Mouse (Mus musculus) adipocyte (in vitro differentiated cells): ENCODE data around the gene Ryr2.
"Not testable (repeated sequence)": the region's sequence is repeated elsewhere in the genome, so short reads cannot be mapped to it uniquely, and the experiment has no call there.

Source experiments
- DNase-seq: peaks from one replicate; pipeline ENCODE4 v3.0.0-alpha.2; 2016; ENCODE audit warnings: low spot score

The Ryr2 gene

DNA sequence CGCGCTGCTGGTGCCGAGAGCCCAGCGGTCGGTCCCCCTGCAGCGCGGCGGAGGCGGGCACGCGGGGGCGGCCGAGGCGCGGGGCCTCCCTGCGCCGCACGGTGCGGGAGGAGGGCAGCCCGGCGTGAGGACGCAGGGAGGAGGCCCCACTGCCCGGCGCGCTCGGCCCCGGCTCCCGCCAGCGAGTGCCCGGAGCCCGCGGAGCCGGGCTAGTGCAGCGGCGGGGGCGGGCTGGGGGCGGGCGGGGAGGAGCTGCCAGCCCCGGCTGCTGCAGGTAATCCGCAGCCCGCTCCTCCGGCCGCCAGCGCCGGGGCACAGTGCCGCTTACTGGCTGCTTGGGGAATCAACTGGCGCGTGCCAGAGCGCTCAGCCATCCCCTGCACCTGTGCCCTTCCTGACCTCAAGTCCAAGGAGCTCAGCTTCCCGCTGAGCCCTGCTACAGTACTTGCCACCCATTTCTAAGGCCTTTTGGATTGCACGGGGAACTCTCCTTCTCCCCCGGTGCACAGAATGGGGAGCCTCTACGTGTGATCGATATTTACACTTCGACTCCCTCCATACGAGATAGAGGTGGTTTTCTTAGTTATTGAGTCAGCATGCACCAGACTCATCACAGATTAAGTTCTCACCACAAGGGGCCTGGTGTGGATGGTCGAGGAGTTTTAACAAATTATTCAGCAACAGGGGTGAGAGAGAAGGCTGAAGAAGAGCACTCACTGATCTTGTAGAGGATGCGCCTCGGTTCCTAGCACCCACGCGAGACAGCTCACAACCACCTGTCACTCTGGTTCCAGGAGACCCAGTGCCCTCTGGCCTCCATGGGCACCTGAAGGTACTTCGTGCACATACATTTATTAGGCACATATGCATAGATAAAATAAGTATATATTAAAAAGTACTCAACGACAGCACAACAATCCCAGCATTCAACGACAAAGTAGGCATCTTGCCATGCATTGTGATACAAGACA, at the start of gene Ryr2:
Gene Ryr2 (minus strand): TSS at position 284 of the 971 bp plus-strand sequence.
- no peak for DNase-seq

DNA sequence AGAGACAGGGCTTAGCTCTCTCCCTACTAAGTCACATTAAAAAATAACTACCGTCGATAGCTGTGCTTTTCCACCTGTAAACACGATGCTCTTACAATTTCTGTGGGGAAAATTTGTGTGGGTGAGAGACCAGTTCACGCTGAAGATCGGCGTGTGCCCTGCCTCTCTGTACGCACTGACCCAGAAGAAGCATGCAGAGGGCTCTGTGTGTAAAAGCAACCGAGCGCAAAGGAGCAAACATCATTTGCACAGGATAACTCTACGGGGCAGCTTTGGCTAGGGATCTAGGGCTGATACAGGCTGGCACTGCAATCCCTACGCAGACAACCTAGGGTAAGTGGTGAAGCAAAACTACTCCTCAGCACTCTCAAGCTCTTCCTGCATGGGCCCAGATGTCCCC, 47.2 kb upstream of the Ryr2 start:
- no peak for DNase-seq

DNA sequence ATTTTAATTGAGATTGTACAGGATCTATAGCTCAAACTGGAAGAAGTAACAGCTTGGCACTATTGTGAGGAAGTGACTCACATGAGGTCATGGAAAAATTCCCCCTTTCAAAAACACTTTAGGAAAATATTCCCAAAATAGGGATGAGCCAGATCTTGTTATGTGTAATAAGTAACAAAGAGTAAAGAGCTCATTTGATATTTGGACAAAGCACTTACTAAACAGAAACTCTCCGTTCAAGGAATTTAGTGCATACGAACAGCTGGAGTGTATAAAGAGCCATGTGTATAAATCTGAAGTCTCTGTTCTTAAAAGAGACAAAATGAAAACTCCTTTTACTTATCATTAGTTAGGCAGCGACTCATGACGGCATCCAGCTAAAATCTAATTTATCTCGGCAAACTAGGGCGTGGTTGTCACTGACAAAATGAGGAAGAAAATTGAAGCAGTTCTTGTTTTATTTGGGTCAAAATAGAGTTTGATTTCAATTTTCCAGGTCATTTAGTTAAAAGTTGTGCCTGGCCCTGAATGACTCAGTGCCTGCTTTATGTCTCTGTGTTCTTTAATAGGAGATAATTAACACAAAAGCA, 40.3 kb upstream of the Ryr2 start:
- no peak for DNase-seq

DNA sequence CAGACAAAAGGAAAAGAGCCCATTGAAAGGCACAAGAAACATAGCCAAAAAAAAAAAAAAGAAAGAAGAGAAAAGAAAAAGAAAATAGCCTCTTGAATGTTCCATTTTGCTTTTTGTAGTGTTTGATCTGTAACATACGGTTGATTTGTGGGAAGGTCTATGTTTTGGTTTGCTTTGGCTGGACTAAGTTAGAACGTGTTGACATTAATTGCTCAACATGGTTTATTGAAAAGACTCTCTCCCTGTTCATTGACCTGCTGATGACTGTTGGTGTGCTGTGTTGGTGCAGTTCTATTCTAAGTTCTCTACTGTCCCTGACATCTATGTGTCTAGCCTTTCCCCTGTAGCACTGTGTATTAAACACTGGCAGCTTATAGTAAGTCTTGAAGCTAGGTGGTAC, 39.7 kb upstream of the Ryr2 start:
- no peak for DNase-seq

DNA sequence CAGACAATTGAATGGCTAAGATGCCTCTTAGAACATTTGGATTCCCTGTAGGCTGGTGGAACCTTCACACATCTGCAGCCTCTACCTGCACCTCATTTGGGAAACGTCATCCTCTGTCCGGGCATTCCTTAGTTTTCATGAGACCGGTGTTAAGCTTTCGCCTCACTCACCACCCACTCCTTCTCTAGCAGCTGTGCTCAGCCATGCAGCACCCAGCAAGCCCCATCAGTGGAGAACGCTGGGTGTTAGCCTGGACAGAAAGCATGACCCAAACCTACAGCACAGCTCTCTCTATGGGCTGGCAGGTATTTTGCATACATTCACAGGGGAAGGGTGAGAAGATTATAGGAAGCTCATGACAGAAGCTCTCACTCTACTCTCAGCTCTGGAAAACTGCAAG, 36.6 kb upstream of the Ryr2 start:
- DNase-seq = no peak

DNA sequence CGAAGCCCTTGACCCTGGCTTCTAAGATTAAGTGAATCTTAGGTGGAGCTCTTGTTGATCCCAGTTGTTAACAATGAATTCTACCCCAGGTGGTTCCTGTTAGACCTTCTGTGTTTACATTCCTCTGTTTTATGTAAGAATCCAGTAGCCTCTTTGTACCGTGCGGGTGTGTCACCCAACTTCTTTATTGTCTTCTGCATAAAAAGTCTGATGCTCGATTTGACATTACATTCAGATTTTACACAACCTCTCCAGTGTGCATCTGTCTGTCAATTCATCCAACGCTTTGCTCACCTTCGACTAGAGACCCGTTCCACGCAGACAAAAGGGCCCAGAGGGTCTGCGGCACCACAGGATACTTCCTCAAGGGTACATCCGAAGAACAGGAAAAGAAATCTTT, 29.7 kb upstream of the Ryr2 start:
- DNase-seq = not testable (repeated sequence)

DNA sequence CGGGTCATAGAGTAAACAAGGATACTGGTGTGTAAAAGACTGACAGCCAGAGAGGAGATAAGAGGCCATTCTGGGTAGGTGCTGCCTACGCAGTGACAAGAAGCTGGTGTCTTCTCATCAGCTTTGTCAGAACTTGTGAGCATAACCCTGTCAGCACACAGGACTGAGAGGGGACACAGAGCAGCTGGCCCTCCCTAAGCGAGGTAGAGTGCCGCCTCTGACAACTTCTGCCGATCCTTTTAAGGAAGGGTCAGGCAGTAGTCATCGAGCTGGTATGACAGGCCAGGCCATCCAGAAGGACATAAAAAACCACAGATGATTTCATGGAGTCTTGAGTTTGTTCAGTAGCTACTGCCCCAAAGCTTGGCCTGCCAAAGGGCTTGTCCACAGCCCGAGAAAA, 26.8 kb upstream of the Ryr2 start:
- no peak for DNase-seq

DNA sequence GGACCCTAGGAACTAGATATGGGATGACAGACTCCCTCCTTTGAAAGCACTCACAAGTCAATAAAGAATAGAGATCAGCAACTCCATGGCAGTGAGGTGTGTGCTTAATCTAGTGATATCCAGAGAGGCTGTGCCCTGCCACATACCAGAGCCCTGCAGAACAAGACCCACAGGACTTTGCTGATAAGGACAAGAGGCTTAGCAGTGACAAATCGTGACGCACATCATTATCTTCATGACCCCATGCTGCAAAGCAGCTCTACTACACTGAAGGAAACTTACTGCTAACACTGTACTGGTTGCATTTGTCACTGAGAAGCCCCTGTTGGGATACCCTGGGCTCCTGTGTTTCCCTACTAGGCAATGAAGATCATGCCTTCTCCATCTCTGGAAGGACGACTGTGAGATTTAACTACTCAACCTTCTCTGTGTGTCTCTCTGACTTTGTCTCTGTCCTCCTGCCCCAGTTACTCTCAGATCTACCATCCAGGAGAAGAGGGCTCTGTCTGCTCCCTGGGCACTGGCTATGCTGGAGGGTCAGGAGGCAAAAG, 25.5 kb upstream of the Ryr2 start:
- DNase-seq = no peak

DNA sequence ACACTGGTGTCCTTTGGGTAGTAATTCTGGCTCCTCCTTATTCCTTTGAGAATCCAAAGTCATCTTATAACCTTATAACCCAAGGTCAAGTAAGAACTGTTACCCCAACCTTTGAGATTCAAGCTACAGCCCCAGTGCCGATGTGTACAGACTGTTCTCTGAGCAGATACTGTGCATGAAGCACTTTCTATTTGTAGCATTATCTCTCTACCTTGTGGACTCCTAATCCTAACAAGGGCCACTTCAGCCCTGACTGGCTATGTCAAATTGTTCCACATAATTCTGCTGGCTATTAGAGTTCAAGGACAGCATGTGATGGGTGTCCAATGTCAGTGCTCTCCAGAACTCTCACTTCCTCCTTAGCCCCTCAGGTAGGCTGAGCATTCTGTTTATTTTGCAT, 22.4 kb upstream of the Ryr2 start:
- no peak for DNase-seq

DNA sequence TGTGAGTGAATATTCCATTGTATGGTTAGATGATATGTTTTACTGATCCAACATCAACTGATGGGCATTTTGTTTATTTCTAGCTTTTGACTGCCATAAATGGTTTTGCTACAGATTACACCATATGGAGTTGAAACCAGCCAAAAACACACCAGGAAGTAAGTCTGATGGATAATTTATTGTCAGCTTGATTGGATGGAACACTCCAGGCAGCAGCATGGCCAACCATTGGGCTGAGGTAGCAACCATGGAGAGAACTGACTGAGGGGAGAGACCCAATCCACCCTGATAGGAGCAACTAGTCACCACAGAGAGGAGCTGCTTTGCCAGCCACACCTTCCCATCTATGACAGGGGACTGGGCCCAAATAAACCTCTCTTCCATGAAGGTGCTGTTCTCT, 19.4 kb upstream of the Ryr2 start:
- DNase-seq = no peak

DNA sequence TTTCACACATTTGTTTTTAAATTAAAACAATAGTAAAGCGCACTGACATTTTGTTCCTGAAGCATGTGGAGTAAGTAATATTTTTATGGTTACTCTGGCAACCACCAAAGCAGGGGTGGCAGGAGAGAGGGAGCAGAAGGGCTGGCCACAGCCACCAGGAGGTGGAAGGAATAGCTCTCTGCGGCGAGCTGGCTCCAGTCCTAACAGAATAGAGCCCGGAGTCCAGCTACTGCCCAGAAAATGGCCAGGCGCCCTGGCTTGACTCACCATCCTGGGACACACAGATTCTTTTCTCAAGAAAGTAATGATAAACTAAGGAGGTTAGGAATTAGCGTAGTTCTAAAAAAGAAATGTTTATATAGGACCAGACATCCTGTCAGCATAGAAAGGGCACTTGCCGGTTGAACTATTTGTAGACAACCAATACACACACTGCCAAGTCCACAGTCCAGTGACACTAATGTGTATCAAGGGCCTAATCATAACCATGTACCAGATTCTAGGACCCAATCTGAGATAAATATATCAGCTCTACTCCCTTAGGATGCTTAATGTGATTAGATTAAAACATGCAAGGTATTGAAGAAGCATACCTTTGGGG, 18.3 kb upstream of the Ryr2 start:
- DNase-seq = no peak

DNA sequence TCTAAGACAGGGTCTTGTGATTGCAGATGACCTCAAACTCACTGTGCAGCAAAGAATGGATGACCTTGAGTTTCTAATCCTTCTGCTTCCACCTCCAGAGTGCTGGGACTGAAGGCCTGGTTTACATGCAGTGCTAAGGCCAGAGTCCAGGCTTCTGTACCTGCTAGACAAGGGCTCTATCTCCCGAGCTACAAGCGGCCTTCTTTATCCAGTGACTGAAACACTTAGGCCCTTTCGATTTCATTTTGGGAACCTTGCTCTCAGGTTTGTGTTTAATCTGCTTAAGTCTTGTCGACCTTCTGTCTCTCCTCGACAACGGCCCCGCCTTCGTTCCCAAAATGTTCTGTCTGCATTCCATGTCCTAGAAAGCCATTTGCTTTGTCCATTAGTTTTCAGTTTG, 8.8 kb upstream of the Ryr2 start:
- DNase-seq = no peak

DNA sequence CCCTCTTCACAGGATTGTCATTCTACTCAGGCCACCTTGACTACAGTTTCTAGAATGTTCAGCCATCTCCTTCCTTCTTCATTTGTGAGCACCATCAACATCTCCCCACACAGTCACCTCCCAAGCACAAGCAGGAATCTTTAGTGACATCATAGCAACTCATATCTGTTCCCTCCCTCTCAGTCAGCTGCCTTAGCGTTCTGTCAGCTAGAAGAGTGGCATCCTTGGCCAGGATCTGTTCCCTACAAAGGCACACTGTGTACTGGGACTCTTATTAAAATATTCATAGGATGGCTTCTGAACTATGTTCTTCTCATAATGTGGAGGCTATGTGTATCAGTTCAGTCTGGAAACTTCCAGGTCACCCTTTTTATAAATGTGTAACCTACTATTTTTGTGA, 8.1 kb upstream of the Ryr2 start:
- DNase-seq = no peak

DNA sequence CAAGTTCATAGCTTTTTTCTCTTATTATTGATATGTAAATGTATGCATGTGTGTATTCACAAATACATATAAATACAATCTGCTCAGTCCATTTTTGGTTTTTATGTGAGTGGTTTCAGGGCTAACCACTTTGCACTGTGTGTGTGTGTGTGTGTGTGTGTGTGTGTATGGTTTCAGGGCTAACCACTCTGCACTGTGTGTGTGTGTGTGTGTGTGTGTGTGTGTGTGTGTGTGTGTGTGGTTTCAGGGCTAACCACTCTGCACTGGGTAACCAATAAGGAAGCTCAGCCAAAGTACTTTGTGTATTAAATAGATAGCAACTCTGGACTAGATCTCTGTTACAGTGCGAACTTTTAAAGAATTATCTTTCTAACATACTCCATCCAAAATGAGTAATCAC, 2.2 kb upstream of the Ryr2 start:
- no peak for DNase-seq

DNA sequence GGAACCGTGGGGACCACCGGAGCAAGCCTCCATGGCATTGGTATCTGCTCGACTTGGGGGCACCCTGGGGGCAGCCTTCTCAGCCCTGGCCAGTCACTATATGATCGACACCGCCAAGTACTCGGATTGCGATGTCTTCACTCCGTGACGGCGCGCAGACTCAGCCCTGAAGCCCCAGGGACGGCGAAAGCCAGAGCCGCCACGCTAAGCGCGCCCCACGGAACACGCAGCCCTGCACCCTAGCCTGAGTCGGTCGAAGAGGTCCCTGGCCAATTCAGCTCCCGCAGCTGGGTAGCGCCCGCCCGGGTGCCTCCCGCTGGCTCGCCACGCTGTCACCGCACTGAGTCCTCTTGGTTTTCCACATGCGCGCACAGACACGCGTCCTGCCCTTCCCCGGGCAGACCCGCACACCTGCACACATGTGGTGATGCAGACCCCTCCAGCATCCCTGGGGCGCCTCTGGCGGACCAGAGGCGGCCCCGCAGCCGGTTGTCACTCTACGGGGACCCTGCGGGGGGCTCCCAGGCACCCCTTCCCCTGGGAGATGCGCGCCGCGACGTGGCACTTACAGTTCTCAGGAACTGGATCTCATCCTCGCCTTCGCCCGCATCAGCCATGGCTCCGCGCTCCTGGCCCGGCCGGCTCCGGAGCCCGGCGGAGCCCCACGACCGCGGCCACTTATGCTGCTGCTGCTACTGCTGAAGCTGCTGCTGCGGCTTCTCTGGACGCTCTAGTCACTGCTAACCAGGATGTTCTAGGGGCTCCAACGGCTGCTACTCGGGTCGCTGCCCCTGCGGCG, 716 bp downstream of the Ryr2 start:
- no peak for DNase-seq

DNA sequence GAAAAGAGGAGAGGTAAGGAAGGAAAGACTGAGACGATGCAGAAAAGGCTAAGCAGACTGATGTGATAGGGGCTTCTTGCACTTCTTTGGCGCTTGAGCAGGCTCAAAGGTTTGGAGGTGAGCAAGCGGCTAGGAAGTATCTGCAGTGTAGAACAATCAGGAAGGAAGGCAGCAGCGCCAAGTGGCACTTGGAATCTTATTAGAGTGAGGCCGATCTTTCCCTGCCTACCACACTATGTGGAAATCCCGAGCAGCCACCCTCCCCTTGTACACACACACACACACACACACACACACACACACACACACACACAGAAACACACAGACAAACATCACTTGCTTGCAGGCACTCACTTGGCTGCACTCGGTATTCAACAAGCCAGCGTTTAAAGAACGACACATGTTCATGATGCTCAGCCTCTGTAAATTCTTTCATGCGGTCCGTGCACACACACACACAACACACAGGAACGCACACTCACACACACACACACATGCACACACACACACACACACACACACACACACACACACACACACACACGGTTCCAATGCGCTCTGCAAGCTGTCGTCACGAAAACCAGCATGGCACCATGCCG, 1.4 kb downstream of the Ryr2 start:
- no peak for DNase-seq

DNA sequence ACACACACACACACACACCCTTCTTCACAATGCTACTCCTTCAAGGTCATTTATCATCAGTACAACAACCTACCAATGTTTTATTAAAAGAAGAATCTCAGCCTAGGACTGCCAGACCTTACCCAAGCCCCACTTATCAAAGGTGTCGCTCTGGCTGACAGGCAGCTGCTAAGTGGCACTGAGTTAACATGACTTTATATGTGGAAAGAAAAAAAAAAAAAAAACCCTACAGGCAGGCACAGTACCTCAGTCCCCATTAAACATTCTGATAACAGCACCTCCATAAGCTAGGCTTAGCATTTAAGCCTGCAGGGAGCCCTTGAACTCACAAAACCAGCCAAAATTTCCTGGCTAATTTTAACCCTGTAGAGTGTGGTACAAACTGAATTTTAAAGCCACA, 2.4 kb downstream of the Ryr2 start:
- DNase-seq = no peak

DNA sequence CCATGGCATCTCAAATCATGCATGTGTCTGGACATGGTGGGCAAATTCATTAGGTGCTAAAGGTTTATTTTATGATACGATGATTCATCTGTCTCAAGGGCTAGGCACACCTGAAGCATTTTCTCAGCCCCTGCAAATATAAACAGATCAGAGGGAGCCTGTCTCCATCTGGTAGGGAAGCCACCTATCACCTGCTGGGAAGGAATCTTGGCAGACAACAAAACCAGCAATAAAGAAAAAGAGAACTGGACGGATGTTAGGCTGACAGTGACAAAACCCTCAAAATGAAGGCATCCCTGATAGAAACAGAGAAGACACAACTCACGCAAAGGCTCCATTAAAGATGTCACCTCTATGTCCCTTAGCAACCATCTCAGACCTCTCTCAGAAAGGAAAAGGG, 3.7 kb downstream of the Ryr2 start:
- no peak for DNase-seq

DNA sequence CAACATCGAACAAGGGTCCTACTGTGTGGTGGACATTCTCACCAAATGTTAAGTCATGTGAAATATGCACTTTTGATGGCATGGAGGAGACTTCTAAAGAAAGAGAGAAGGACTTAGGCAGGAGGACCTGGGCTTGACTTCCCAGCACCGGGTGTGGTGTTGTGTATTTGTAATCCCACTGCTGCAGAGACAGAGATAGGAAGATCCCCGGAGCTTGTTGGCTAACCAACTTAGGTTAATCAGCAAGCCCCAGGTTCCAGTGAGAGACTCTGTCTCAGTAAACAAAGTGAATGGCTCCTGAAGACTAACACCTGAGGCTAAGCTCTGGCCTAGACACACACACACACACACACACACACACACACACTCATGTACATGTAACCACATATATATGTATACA, 7.3 kb downstream of the Ryr2 start:
- no peak for DNase-seq

DNA sequence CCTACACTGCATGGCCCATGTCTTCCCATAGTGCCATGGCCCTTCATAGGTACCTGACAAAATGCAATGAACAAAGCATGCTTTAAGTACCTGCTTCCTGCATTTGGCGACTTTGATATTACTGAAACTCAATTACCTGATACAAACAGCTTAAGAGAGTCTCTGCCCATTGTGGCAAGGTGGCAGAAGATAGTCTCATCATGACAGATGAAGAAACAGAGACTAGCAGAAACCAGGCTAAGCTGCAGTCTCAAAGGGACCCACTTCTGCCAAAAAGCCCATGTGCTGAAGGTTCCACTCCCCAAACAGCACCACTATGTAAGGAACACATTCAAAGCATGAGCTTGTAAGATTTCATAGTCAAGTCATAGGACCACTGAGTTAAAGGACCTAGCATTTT, 7.8 kb downstream of the Ryr2 start:
- no peak for DNase-seq

DNA sequence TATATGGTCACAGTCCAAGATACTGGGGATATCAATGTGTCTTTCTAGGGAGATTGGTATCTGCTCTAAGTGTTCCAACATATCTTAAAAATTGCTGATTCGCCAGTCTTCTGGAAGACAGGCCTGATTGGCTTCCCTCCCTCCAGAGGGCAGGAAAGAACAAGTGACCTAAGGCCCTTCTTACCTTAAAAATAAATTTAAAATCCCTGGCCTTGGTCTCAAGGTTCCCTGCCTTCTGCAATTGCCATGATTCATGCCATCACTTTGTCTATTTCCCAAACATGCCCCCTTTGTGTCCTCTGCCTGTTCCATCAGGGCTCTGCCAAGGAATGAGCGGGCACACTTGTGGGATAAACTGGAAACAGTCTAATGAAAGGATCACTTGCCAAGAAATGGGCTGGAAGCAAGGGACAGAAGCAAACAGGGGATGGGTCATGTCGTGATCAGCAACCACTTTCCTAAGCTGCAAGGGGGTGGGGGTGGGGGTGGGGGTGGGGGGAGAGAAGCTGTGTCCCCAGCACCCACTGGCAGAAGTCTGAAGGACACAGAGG, 10.3 kb downstream of the Ryr2 start:
- DNase-seq = no peak
